Comparison of ENCODE assay signal across 22 mouse cellular contexts in the genomic region with DNA sequence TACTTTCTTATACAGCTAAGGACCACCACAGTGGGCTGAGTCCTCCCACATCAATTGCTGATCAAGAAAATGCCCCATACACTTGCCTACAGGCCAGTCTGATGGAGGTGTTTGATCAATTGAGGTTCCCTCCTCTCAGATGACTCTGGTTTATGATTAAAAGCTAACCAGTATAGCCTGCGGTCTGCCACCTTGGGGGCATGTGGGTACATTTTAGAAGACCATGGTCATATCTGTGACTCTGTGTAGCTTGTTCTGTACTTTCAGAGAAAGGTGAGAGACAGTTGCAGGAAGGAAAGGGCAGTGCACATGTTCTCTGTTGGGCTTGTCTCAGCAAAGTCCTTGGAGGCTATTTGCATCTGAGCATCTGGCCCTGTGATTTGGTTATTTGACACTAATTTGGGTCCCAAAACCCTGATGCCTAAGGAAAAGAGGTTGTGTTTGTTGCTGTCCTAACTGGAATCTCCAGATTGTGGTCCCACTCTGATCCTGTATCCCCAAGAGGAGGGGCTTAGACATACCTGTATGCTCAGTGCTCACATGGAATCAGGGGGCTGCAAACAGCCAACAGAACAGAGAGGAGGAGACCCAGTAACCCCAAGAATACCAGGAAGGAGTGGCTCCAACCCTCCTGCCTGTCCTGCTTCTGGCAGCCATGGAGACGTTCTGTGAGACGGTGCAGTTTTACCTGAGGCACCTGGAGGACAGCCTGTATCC. TPM values are rescaled to one million over a fixed set of nuclear protein-coding genes. Genes with fewer than 3 reads are reported as not detected.
"Had no signal": no experiment of that assay in that cellular context is flagged by ENCODE, and none has a peak within 500 bp of the region (broad histone marks: within the 10 kb centered on the region; RNA-seq: fewer than 3 reads in every experiment).

No protein-coding gene starts in this region.

- DNase-seq: kidney, adult 8-10 months; kidney, postnatal 10 days; left cerebral cortex, postnatal 4 days; lung, adult 2 months; lung, postnatal 14 days; midbrain, embryonic 14.5 days; retina, postnatal 1 day; thymus, adult 2 months; thymus, postnatal 14 days had no signal

RNA-seq across cellular contexts. Expression of gene Mroh2a, which starts 6.0 kb away (rescaled TPM):
- total RNA-seq: midbrain, postnatal 0 days had no signal

RNA-seq across cellular contexts. Expression of gene Ugt1a1, which starts 21.1 kb away (rescaled TPM):
- total RNA-seq: layer of hippocampus, adult 18-20 months; layer of hippocampus, postnatal 14 days; megakaryocyte-erythroid progenitor cell, adult 5-6 weeks; midbrain, postnatal 0 days had no signal
- polyA plus RNA-seq: limb, embryonic 12.5 days; liver, embryonic 12.5 days; lung, embryonic 16.5 days; midbrain, embryonic 11.5 days; midbrain, embryonic 14.5 days; midbrain, postnatal 0 days; neural tube, embryonic 11.5 days; neural tube, embryonic 14.5 days had no signal

RNA-seq across cellular contexts. Expression of gene Ugt1a2, which starts 32.4 kb away (rescaled TPM):
- total RNA-seq: layer of hippocampus, adult 18-20 months; layer of hippocampus, postnatal 14 days; left cerebral cortex, adult 8-10 months; left cerebral cortex, postnatal 14 days; megakaryocyte-erythroid progenitor cell, adult 5-6 weeks; midbrain, postnatal 0 days had no signal
- polyA plus RNA-seq: limb, embryonic 12.5 days; limb, embryonic 15.5 days; liver, embryonic 12.5 days; lung, embryonic 16.5 days; midbrain, embryonic 11.5 days; midbrain, embryonic 14.5 days; midbrain, postnatal 0 days; neural tube, embryonic 11.5 days had no signal
